Mouse (Mus musculus): ENCODE measurements around the gene Pa2g4. TPM values are rescaled to one million over a fixed set of nuclear protein-coding genes. Genes with fewer than 3 reads are reported as not detected.
A peak's percentile ranks its signal among the peaks of the same experiment; 100 is the strongest.

Gene Pa2g4
- polyA plus RNA-seq, 1 experiment from 2014 or later: 187 TPM

DNA sequence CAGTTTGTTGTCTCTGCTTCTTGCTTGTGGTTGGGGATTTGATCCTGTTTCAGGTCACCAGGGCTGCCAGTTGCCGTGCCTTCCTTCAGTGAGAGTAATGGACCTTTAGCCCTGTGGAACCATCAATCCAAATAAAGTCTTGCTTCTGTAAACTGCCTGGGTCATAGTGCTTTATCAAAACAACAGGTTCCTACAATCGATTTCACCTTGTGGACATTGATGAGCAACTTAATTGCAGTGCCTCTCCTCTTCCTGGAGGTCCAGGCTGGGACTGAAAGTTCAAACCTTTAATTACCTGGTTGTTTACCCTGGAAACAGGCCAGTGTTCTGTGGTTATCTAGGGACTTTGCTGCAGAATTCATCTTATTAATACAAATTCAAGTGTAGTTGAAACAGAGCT is 32.7 kb upstream of the Pa2g4 start:
- Histone ChIP-seq H3K4me3 (ENCODE audit: low read depth, low read length) (no peak overlapping the region), H3K36me3 (ENCODE audit: control insufficient read depth, insufficient read depth, low read length) (no peaks in the 10 kb centered on the region), H3K9ac (ENCODE audit: low read length) (no peak overlapping the region), H3K4me2 (ENCODE audit: low read length) (no peak overlapping the region), H3K27ac (ENCODE audit: low read depth, low read length) (no peak overlapping the region), H3K9me3 (replicated peaks; ENCODE audit: control insufficient read depth, low read length) (no peaks in the 10 kb centered on the region), H3K27me3 (replicated peaks; ENCODE audit: control insufficient read depth, insufficient read depth, low read length) (no peaks in the 10 kb centered on the region), H3K4me1 (ENCODE audit: control insufficient read depth, insufficient read depth, low read length) (no peaks in the 10 kb centered on the region)
- DNase-seq (ENCODE audit: low spot score) (no peak), ATAC-seq (no peak)
- WGBS: 78% methylated on average over 2 of the region's 2 CpGs

DNA sequence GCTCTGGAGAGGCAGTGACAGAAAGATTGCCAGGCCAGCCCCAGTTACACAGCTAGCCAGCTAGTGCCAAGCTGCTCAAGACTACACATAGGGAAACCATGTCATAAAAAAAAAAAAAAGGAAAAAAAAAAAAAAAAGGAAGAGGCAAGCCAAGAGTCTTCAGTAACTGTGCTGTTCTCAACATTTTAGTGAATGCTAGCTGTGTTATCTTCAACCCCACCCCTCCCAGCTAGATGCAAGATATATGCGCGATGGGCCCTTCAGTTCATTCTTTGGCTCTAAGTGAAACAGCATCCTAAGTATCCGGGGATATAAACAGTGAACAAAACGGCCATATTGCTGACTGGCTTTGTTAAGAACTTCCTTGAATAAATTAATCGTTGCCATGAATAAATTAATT is 27.0 kb upstream of the Pa2g4 start:
- ATAC-seq: no peak
- 42% methylated on average over 5 of the region's 5 CpGs for WGBS
- no peaks in the 10 kb centered on the region for H3K36me3 ChIP-seq (ENCODE audit: control insufficient read depth, insufficient read depth, low read length)
- peaks cover 2% of the 10 kb centered on the region; the same call in 1 of the 2 replicates for H3K4me1 ChIP-seq (ENCODE audit: control insufficient read depth, insufficient read depth, low read length)
- no peak for DNase-seq (ENCODE audit: low spot score)
- no peak overlapping the region for H3K4me3 ChIP-seq (ENCODE audit: low read depth, low read length)
- no peak overlapping the region for H3K27ac ChIP-seq (ENCODE audit: low read depth, low read length)
- peaks cover 16% of the 10 kb centered on the region for H3K27me3 ChIP-seq (replicated peaks; ENCODE audit: control insufficient read depth, insufficient read depth, low read length)
- no peak overlapping the region for H3K4me2 ChIP-seq (ENCODE audit: low read length)
- H3K9me3 ChIP-seq (replicated peaks; ENCODE audit: control insufficient read depth, low read length): no peaks in the 10 kb centered on the region
- H3K9ac ChIP-seq (ENCODE audit: low read length): no peak overlapping the region

DNA sequence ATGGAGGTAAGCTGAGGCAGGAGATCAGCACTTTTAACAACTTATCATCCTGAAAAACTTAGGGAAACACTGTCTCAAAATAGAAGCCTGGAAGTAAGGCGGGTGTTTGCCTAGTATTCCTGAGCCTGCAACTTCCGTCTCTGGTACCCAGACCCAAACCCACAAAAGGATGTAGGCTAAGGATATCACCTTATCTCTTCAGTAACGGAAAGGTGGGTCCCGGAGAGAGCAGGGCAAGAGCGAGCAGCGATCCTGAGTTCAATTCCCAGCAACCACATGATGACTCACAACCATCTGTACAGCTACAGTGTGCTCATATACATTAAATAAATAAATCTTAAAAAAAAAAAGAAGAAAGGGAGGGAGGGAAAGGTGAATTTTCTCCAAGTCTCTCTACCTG is 25.6 kb upstream of the Pa2g4 start:
- 90% methylated on average over 6 of the region's 6 CpGs for WGBS

DNA sequence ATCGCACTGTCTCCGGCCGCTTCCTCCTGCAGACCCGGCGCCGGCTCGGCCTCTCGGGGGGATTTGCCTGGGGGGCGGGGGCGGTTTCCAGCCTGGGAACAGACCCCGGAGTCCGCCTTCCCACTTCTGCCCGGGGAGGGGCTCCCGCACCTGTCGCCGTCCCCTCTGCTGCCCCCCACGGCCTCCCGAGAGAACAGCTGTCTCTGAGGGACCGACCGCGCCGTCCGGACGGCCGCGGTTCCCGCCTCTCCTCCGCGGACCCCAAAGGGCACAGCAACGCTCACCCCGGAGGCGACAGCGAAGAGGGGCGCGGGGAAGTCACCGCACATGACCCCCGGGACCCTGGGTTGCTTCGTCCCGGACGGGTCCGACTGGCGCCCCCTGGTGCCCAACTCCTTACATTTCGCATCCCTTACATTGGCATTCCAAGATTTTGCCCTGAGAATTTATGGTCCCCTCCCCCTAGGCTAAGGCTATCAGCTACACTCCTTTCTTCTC is 24.5 kb upstream of the Pa2g4 start:
- H3K27me3 ChIP-seq (replicated peaks; ENCODE audit: control insufficient read depth, insufficient read depth, low read length): peaks cover 21% of the 10 kb centered on the region
- H3K27ac ChIP-seq (ENCODE audit: low read depth, low read length): 0 out of 2 replicates have a peak overlapping the region, but pooled peaks have one; percentile 5
- WGBS: under 1% methylated on average over 42 of the region's 43 CpGs
- H3K9ac ChIP-seq (ENCODE audit: low read length): peak overlapping the region; percentile 56
- no peaks in the 10 kb centered on the region for H3K36me3 ChIP-seq (ENCODE audit: control insufficient read depth, insufficient read depth, low read length)
- H3K4me3 ChIP-seq (ENCODE audit: low read depth, low read length): peak overlapping the region; percentile 59
- peak overlapping the region; percentile 94 for H3K4me2 ChIP-seq (ENCODE audit: low read length)
- DNase-seq (ENCODE audit: low spot score) (peak; percentile 80), ATAC-seq (peak; percentile 84)
- H3K9me3 ChIP-seq (replicated peaks; ENCODE audit: control insufficient read depth, low read length): no peaks in the 10 kb centered on the region
- peaks cover 2% of the 10 kb centered on the region; the same call in 1 of the 2 replicates for H3K4me1 ChIP-seq (ENCODE audit: control insufficient read depth, insufficient read depth, low read length)

More for the DNA sequence above, 25.6 kb upstream of the Pa2g4 start:
- Histone ChIP-seq H3K9ac (ENCODE audit: low read length) (no peak overlapping the region), H3K27me3 (replicated peaks; ENCODE audit: control insufficient read depth, insufficient read depth, low read length) (peaks cover 21% of the 10 kb centered on the region), H3K4me3 (ENCODE audit: low read depth, low read length) (no peak overlapping the region), H3K27ac (ENCODE audit: low read depth, low read length) (no peak overlapping the region), H3K4me2 (ENCODE audit: low read length) (no peak overlapping the region), H3K9me3 (replicated peaks; ENCODE audit: control insufficient read depth, low read length) (no peaks in the 10 kb centered on the region), H3K4me1 (ENCODE audit: control insufficient read depth, insufficient read depth, low read length) (peaks cover 2% of the 10 kb centered on the region; the same call in 1 of the 2 replicates), H3K36me3 (ENCODE audit: control insufficient read depth, insufficient read depth, low read length) (no peaks in the 10 kb centered on the region)
- no peak for ATAC-seq
- DNase-seq (ENCODE audit: low spot score): no peak

DNA sequence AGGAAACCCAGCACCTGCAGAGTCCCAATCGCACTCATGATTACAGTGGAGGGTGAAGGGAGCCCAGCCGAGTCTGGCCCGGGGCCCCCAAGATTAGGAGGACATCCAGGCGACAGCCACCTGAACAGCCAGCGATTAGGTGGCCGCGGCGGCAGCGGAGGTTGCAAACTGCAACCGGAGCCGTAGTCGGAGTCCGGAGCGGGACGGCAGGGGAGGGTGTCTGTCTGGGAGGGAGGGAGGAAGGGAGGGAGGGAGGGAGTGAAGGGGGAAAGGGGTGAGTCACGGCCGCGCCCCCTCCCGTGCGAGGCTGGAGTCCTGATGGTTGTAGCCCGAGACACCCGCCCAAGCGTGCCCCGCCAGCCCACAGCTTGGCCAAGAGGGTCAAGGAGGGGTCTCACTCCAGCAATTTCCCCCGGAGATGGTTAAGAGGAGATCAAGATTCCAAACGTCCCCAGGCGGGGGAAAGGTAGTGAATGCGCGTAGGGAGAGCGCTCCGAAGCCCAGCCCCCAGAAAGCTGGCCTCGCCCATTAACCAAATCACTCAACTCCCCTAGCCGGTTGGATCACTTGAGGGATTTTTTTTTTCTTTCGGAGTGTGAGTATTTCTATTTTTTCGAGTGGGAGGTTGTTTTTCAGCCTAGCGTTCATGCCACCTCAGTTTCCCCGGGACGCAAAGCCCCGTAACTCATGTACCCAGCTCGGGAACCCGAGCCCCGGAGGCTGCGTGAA is 23.8 kb upstream of the Pa2g4 start, which contains the start of gene Erbb3:
Erbb3 (minus strand) TSS at position 189 of the 729 bp plus-strand sequence.
- DNase-seq (ENCODE audit: low spot score) (peak; percentile 54), ATAC-seq (peak; percentile 42)
- Histone ChIP-seq H3K4me2 (ENCODE audit: low read length) (peak within 1 kb of the TSS; percentile 94), H3K27ac (ENCODE audit: low read depth, low read length) (0 out of 2 replicates have a peak within 1 kb of the TSS, but pooled peaks have one; percentile 5), H3K9me3 (replicated peaks; ENCODE audit: control insufficient read depth, low read length) (no peaks in the 10 kb centered on the region), H3K27me3 (replicated peaks; ENCODE audit: control insufficient read depth, insufficient read depth, low read length) (peaks cover 21% of the 10 kb centered on the region), H3K4me1 (ENCODE audit: control insufficient read depth, insufficient read depth, low read length) (peaks cover 2% of the 10 kb centered on the region; the same call in 1 of the 2 replicates), H3K36me3 (ENCODE audit: control insufficient read depth, insufficient read depth, low read length) (no peaks in the 10 kb centered on the region), H3K4me3 (ENCODE audit: low read depth, low read length) (peak within 1 kb of the TSS; percentile 59), H3K9ac (ENCODE audit: low read length) (peak within 1 kb of the TSS; percentile 56)
- WGBS: under 1% methylated on average over 42 of the region's 43 CpGs

DNA sequence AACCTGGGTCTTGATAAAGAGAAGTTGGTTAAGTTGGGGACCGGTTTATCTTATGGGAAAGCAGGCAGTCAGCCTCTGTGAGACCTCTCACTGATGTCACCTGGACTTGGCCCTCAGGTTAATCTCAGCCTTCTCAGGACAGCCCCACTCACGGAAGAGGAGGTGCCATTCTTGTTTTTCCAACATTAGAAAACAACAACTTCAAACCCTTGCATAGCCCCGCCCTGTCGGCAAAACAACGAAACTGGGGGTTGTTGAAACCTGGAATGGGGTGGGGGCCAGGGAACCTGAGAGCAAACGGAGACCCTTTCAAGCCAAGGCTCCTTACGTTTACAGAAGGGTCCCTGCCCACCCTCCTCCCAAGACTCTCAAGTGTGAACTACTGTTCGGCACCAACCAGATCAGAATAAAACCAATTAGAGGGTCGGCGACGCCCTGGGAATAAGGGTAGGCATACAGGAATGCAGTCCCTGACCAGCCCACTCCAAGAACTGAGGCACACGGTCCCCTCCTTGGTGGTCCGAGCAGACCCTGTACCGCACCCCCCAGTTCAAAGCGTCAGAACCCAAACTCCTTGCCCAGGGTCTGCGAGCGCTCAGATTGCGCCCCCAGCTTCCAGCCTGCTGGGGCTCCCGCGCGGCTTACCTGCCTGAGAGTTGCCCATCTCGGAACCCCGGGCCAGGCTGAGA is 23.1 kb upstream of the Pa2g4 start:
- WGBS: 2% methylated on average over 23 of the region's 23 CpGs
- peaks cover 21% of the 10 kb centered on the region for H3K27me3 ChIP-seq (replicated peaks; ENCODE audit: control insufficient read depth, insufficient read depth, low read length)
- peak overlapping the region; percentile 56; the same call in 1 of the 2 replicates for H3K9ac ChIP-seq (ENCODE audit: low read length)
- H3K36me3 ChIP-seq (ENCODE audit: control insufficient read depth, insufficient read depth, low read length): no peaks in the 10 kb centered on the region
- ATAC-seq (0 out of 2 replicates have a peak, but pooled peaks have one; percentile 33), DNase-seq (ENCODE audit: low spot score) (no peak)
- peak overlapping the region; percentile 94 for H3K4me2 ChIP-seq (ENCODE audit: low read length)
- H3K4me3 ChIP-seq (ENCODE audit: low read depth, low read length): peak overlapping the region; percentile 59
- H3K4me1 ChIP-seq (ENCODE audit: control insufficient read depth, insufficient read depth, low read length): peaks cover 2% of the 10 kb centered on the region; the same call in 1 of the 2 replicates
- H3K27ac ChIP-seq (ENCODE audit: low read depth, low read length): no peak overlapping the region
- no peaks in the 10 kb centered on the region for H3K9me3 ChIP-seq (replicated peaks; ENCODE audit: control insufficient read depth, low read length)

DNA sequence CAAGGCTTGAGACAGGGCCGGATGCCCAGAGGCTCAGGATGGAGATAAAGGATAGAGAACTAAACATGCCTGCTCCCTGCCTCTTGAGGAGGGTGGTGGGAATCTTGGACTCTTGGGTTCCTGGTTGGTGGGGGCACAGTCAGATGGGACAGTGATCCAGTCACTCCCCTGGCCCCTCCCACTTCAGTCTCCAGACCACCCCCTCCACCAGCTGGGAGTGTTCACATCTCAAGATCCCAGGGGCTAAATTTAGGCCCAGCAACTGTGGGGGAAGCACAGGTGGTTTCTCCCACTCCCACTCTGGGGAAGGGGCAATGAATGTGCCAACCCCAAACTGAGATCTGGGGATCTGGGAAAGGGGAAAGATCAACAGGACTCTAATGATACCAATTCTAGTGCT is 22.3 kb upstream of the Pa2g4 start:
- Histone ChIP-seq H3K4me1 (ENCODE audit: control insufficient read depth, insufficient read depth, low read length) (peaks cover 2% of the 10 kb centered on the region; the same call in 1 of the 2 replicates), H3K4me2 (ENCODE audit: low read length) (no peak overlapping the region), H3K9me3 (replicated peaks; ENCODE audit: control insufficient read depth, low read length) (no peaks in the 10 kb centered on the region), H3K36me3 (ENCODE audit: control insufficient read depth, insufficient read depth, low read length) (no peaks in the 10 kb centered on the region), H3K27me3 (replicated peaks; ENCODE audit: control insufficient read depth, insufficient read depth, low read length) (peaks cover 21% of the 10 kb centered on the region), H3K9ac (ENCODE audit: low read length) (no peak overlapping the region), H3K4me3 (ENCODE audit: low read depth, low read length) (no peak overlapping the region), H3K27ac (ENCODE audit: low read depth, low read length) (no peak overlapping the region)
- DNase-seq (ENCODE audit: low spot score): no peak
- WGBS: 15% methylated on average over 1 of the region's 1 CpGs
- ATAC-seq: no peak

DNA sequence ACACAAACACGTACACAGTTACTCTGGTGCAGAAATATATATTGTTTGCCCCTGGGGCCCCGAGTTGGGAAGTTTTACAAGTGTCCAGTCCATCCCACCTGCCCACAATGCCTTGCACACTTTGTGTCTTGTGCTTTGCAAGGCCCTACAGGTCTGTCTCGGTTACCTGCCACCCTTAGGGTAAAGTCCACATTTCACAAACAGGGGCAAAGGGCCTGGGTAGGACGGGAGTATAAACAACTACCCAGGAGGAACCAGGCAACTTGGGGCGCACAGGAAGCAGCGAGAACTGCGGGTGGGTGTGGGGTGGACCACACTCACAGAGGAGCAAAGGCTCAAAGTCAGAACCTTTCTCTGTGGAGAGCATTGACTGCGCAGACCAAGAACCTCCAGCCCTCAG is 21.9 kb upstream of the Pa2g4 start:
- Histone ChIP-seq H3K4me1 (ENCODE audit: control insufficient read depth, insufficient read depth, low read length) (peaks cover 2% of the 10 kb centered on the region; the same call in 1 of the 2 replicates), H3K36me3 (ENCODE audit: control insufficient read depth, insufficient read depth, low read length) (no peaks in the 10 kb centered on the region), H3K27me3 (replicated peaks; ENCODE audit: control insufficient read depth, insufficient read depth, low read length) (peaks cover 21% of the 10 kb centered on the region), H3K4me3 (ENCODE audit: low read depth, low read length) (no peak overlapping the region), H3K4me2 (ENCODE audit: low read length) (no peak overlapping the region), H3K9me3 (replicated peaks; ENCODE audit: control insufficient read depth, low read length) (no peaks in the 10 kb centered on the region), H3K27ac (ENCODE audit: low read depth, low read length) (no peak overlapping the region), H3K9ac (ENCODE audit: low read length) (no peak overlapping the region)
- no peak for ATAC-seq
- DNase-seq (ENCODE audit: low spot score): no peak
- 58% methylated on average over 8 of the region's 8 CpGs for WGBS

Data from forebrain, embryonic 14.5 days (tissue).